Mouse (Mus musculus): ENCODE data around the gene Mum1.

DNA sequence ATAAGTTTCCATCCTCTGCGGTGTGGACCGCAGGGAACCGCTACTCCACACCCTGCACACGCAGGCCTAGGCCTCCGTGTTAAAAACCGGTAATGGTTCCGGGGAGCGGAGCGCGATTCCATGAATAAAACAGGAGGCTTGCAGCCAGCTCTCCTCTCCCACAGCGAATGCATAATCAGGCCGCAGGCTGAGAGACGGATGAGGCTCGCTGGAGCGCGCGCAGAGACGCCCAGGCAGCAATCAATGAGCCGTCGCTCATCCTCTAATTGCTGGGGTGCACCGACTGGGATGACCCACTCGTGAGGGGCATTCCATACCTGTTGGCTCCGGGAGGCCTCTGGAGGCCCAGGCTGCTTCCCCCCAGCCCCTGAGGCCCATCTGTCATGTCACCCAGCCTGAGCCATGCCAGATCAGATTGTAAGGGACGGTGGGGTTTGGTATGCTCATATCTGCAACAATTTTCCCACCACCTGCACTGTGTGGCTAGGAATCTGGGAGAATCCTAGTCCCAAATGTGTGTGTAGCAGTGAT, 17.3 kb upstream of the Mum1 start:
- no peak for TF ChIP-seq EP300 (optimal IDR thresholded peaks at IDR 0.05)
- no peak for TF ChIP-seq CTCF (IDR thresholded peaks at IDR 0.05; ENCODE audit: low read depth)
